Mouse (Mus musculus) heart, embryonic 11.5 days (tissue): ENCODE measurements around the gene Fermt3. TPM values are rescaled to one million over a fixed set of nuclear protein-coding genes. Genes with fewer than 3 reads are reported as not detected.
A peak's percentile ranks its signal among the peaks of the same experiment; 100 is the strongest.

Experiments used
- ATAC-seq: fragments of 200-750 bp; cut with Nextera tagmentation; replicated peaks from 2 replicates; pipeline ENCODE4 v1.8.0; 2017; ENCODE audit warnings: moderate library complexity; ENCODE audit not compliant: insufficient number of reproducible peaks, low FRiP score, low TSS enrichment
- H3K27ac ChIP-seq: fragments of 300-500 bp; sonication (generic); 2 replicates; pipeline ENCODE4 v1.5.1; 2014; ENCODE audit warnings: mild to moderate bottlenecking, low read depth, low read length
- H3K27me3 ChIP-seq: fragments of 300-500 bp; sonication (generic); 2 replicates; pipeline ENCODE4 v1.6.1; 2014; ENCODE audit warnings: mild to moderate bottlenecking, low read length, mixed read lengths; ENCODE audit not compliant: control insufficient read depth, insufficient read depth
- H3K36me3 ChIP-seq: fragments of 300-500 bp; sonication (generic); 2 replicates; pipeline ENCODE4 v1.6.1; 2014; ENCODE audit warnings: mild to moderate bottlenecking, low read length, moderate library complexity, mixed read lengths; ENCODE audit not compliant: control insufficient read depth, insufficient read depth
- H3K4me1 ChIP-seq: fragments of 300-500 bp; sonication (generic); 2 replicates; pipeline ENCODE4 v1.6.1; 2014; ENCODE audit warnings: low read length; ENCODE audit not compliant: control insufficient read depth, insufficient read depth
- H3K4me2 ChIP-seq: fragments of 300-500 bp; sonication (generic); 2 replicates; pipeline ENCODE4 v1.6.1; 2014; ENCODE audit warnings: mild to moderate bottlenecking, moderate library complexity
- H3K4me3 ChIP-seq: fragments of 300-500 bp; sonication (generic); 2 replicates; pipeline ENCODE4 v1.5.1; 2014; ENCODE audit warnings: low read depth, low read length
- H3K9ac ChIP-seq: fragments of 300-500 bp; sonication (generic); 2 replicates; pipeline ENCODE4 v1.6.1; 2014; ENCODE audit warnings: mild to moderate bottlenecking, low read depth, low read length, moderate library complexity
- H3K9me3 ChIP-seq: fragments of 300-500 bp; sonication (generic); replicated peaks from 2 replicates; pipeline ENCODE4 v1.6.1; 2016; ENCODE audit warnings: low read length; ENCODE audit not compliant: control insufficient read depth
- WGBS: fragments of 180-500 bp; shearing (Covaris S2); extraction: QIAGEN DNeasy Blood & Tissue Kit; methylation state at CpG from one replicate; pipeline ENCODE4 v1.1.7; 2014; ENCODE audit not compliant: insufficient replicate concordance; 5-methylcytosine and 5-hydroxymethylcytosine counted together
- polyA plus RNA-seq: library from polyadenylated mRNA; unstranded; fragments of >200 nt; fragmentation: Nextera tagmentation; extraction: Ambion mirVana; gene quantifications from 2 replicates; pipeline ENCODE4 v1.2.1, GENCODE M21; 2014

The Fermt3 gene
- polyA plus RNA-seq, 1 experiment from 2014 or later, result 11.9 TPM

DNA sequence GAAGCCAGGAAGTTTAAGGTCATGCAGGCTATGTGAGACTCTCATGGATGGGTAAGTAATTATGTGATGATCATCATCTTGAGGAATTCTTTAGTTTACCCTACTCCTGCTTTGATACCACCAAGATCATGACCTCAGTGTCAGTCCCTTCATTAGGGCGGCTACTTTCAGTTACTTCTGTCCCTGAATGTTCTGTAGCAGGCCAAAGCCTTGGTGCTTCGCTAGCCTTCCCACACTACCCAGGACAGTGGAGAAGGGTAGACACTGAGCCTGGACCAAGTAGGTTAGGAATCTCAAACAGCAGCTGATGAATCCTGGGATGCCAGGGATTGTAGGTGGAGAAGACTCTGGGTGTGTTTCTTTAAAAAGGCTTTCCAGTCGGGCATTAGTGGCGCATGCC is 37.8 kb downstream of the Fermt3 start:
- Histone ChIP-seq H3K9ac (peak overlapping the region; percentile 89; the same call in 1 of the 2 replicates), H3K4me1 (peaks cover 40% of the 10 kb centered on the region), H3K27ac (no peak overlapping the region), H3K27me3 (no peaks in the 10 kb centered on the region), H3K4me3 (peak overlapping the region; percentile 74; the same call in 1 of the 2 replicates), H3K9me3 (no peaks in the 10 kb centered on the region), H3K36me3 (peaks cover 28% of the 10 kb centered on the region), H3K4me2 (peak overlapping the region; percentile 94)
- ATAC-seq, result no peak
- WGBS, result 87% methylated on average over 4 of the region's 4 CpGs

GRCm38 (mm10) chr19:6980381-6981093 is 38.7 kb downstream of the Fermt3 start, which contains the start of gene Fkbp2:
Gene Fkbp2 (minus strand): TSS chr19:6980501.
- Histone ChIP-seq H3K4me1 (peaks cover 39% of the 10 kb centered on the region), H3K4me2 (peak within 1 kb of the TSS; percentile 94), H3K27ac (peak within 1 kb of the TSS; percentile 96), H3K27me3 (no peaks in the 10 kb centered on the region), H3K36me3 (peaks cover 28% of the 10 kb centered on the region), H3K4me3 (peak within 1 kb of the TSS; percentile 74), H3K9ac (peak within 1 kb of the TSS; percentile 89), H3K9me3 (no peaks in the 10 kb centered on the region)
- WGBS, result 1% methylated on average over 38 of the region's 38 CpGs
- peak; percentile 87 for ATAC-seq

GRCm38 (mm10) chr19:6979486-6980380 is 39.5 kb downstream of the Fermt3 start:
- H3K9ac ChIP-seq, result peak overlapping the region; percentile 89
- WGBS, result under 1% methylated on average over 53 of the region's 59 CpGs
- H3K4me1 ChIP-seq, result peaks cover 39% of the 10 kb centered on the region
- peak; percentile 90 for ATAC-seq
- H3K4me2 ChIP-seq, result peak overlapping the region; percentile 94
- no peaks in the 10 kb centered on the region for H3K9me3 ChIP-seq
- peak overlapping the region; percentile 96 for H3K27ac ChIP-seq
- peak overlapping the region; percentile 74 for H3K4me3 ChIP-seq
- no peaks in the 10 kb centered on the region for H3K27me3 ChIP-seq
- H3K36me3 ChIP-seq, result peaks cover 23% of the 10 kb centered on the region

GRCm38 (mm10) chr19:6979001-6979479 is 40.2 kb downstream of the Fermt3 start:
- Histone ChIP-seq H3K36me3 (peaks cover 21% of the 10 kb centered on the region), H3K4me1 (peaks cover 40% of the 10 kb centered on the region), H3K27me3 (no peaks in the 10 kb centered on the region), H3K9me3 (no peaks in the 10 kb centered on the region), H3K27ac (peak overlapping the region; percentile 65), H3K4me2 (peak overlapping the region; percentile 94), H3K9ac (peak overlapping the region; percentile 74), H3K4me3 (peak overlapping the region; percentile 74)
- WGBS, result 6% methylated on average over 11 of the region's 11 CpGs
- ATAC-seq, result no peak

- no peaks in the 10 kb centered on the region for H3K9me3 ChIP-seq
- no peaks in the 10 kb centered on the region for H3K27me3 ChIP-seq
- H3K4me3 ChIP-seq, result peak overlapping the region; percentile 74
- H3K36me3 ChIP-seq, result peaks cover 17% of the 10 kb centered on the region
- peaks cover 44% of the 10 kb centered on the region for H3K4me1 ChIP-seq
- peak overlapping the region; percentile 74 for H3K9ac ChIP-seq
- peak overlapping the region; percentile 65; the same call in 1 of the 2 replicates for H3K27ac ChIP-seq
- 28% methylated on average over 3 of the region's 3 CpGs for WGBS
- peak overlapping the region; percentile 94 for H3K4me2 ChIP-seq
- ATAC-seq, result no peak
Measured at GRCm38 (mm10) chr19:6978639-6978974, 40.7 kb downstream of the Fermt3 start.

DNA sequence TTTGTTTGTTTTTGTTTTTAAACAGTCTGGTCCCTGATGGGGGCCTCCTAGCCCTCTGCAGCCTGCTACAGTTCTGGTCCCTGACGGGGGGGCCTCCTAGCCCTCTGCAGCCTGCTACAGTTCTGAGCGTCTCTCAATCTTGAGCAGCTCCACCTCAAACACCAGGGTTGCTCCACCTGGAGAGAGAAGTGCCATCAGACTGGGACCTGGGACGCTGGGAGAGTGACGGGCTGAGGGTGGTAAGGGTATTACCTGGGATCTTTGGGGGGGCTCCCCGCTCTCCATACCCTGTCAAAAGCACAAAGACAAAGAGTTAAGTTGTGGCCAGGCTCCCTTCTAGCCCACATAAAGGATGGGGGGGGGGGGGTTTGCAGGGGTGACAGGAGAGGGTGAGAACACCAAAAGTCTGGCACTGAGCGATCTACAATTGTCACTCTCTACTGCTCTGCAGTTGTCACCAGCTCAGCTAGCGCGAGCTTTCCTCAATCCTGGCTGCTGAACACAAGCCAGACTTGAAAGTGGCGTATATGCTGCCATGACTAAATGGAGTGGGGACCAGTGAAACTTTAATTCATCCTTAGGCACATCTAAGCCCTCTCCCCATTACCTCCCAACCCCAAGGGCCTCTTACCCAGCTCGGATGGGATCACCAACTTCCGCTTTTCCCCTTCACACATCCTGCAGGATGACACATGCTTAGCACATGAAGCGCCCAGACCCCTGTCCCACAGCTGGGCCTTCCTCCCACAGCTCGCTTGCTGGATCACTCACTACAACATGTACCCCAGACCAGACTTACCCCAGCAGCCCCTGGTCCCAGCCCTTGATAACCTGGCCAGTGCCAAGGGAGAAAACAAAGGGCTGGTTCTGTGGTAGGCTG is 41.3 kb downstream of the Fermt3 start:
- WGBS, result 70% methylated on average over 13 of the region's 13 CpGs
- peak overlapping the region; percentile 74; the same call in 1 of the 2 replicates for H3K9ac ChIP-seq
- peak overlapping the region; percentile 94; the same call in 1 of the 2 replicates for H3K4me2 ChIP-seq
- H3K36me3 ChIP-seq, result peaks cover 14% of the 10 kb centered on the region
- no peak for ATAC-seq
- peak overlapping the region; percentile 74; the same call in 1 of the 2 replicates for H3K4me3 ChIP-seq
- H3K9me3 ChIP-seq, result no peaks in the 10 kb centered on the region
- H3K27ac ChIP-seq, result peak overlapping the region; percentile 65; the same call in 1 of the 2 replicates
- H3K27me3 ChIP-seq, result no peaks in the 10 kb centered on the region
- peaks cover 44% of the 10 kb centered on the region for H3K4me1 ChIP-seq

GRCm38 (mm10) chr19:6975537-6976521 is 43.4 kb downstream of the Fermt3 start, which contains the start of gene Plcb3:
Gene Plcb3 (minus strand): TSS chr19:6976470.
- no peak for ATAC-seq
- H3K36me3 ChIP-seq, result peaks cover 7% of the 10 kb centered on the region
- H3K9me3 ChIP-seq, result no peaks in the 10 kb centered on the region
- peak within 1 kb of the TSS; percentile 90 for H3K4me2 ChIP-seq
- peak within 1 kb of the TSS; percentile 65 for H3K4me3 ChIP-seq
- peaks cover 47% of the 10 kb centered on the region for H3K4me1 ChIP-seq
- peak within 1 kb of the TSS; percentile 83 for H3K9ac ChIP-seq
- H3K27me3 ChIP-seq, result no peaks in the 10 kb centered on the region
- H3K27ac ChIP-seq, result peak within 1 kb of the TSS; percentile 83
- WGBS, result under 1% methylated on average over 16 of the region's 16 CpGs
